Mouse (Mus musculus): ENCODE data around the gene Mex3d.
A peak's percentile ranks its signal among the peaks of the same experiment; 100 is the strongest.

Mex3d gene

DNA sequence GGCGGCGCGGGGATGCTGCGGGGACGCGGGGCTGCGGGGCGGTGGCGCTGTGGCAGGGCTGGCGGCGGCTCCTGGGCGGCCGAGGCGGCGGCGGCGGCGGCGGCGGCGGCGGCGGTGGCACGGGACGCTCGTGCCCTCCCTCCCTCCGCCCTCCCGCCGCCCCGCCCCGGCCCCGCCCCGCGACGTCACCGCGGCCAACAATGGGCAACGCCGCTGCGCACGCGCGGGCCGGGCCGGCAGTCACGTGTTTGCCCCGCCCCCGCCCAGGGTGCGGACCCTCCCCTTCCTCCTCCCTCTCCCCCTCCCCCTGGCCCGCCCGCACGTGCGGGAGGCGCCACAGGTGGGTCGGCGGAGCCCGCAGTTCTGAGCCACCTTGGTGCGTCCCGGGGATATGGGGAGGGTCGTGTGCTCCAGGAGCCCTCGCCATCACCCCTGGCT is at the start of gene Mex3d:
Mex3d (minus strand) TSS at position 138 of the 438 bp plus-strand sequence.
- peak; percentile 91 for DNase-seq (ENCODE audit: low read depth, low spot score)

DNA sequence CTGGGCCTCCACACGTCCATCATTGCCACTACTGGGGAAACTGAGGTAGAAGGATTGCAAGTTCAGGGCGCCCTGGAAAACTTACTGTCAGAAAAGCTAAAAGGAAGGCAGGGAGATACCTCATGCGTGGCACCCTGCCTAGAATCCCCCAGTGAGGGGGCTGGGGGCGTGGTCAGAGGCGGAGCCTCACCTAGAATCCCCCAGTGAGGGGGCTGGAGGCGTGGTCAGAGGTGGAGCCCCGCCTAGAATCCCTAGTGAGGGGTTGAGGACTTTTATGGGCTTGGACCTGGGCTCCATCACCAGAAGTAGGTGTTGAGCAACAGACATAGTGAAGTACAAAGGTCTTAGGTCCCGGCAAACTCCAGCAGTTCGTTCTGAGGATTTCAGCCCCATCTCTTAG is 48.8 kb upstream of the Mex3d start:
- DNase-seq (ENCODE audit: low read depth, low spot score): no peak

DNA sequence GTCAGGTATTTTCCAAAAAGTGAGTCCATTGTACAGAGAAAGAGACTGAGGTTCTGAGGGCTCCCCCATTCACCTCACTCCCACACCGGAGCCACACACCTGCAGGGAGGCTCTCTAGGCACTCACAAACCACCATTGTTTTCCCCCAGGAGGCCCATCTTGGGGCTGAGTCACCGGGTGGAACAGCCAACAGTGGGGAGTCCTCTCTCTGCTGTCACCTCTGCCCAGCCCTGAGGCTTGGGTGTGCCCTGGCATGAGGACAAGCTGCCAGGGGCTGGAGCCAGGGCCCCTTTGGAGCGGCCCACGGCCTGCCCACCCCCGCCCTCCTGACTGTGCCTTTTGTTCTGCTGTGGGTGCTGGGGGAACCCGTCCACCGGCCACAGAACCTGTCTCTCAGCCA is 48.3 kb upstream of the Mex3d start:
- DNase-seq (ENCODE audit: low read depth, low spot score): no peak

DNA sequence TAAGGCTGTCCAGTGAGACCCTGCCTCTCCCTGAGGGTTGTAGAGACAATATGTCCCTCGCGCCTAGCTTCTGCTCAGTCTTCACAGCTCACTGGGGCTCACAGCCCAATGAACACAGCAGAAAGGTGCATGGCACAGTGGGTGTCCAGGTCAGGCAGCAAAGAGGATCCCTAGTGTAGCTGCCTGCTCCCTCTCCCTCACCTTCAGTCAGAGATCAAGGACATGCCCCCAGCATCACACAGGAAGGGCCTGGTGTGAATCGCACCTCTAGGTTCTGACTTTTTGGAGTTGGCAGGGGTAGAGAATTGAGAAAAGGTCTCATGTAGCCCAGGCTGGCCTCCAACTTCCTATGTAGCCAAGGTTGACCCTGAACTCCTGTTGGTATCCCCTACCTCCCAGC is 47.4 kb upstream of the Mex3d start:
- no peak for DNase-seq (ENCODE audit: low read depth, low spot score)

DNA sequence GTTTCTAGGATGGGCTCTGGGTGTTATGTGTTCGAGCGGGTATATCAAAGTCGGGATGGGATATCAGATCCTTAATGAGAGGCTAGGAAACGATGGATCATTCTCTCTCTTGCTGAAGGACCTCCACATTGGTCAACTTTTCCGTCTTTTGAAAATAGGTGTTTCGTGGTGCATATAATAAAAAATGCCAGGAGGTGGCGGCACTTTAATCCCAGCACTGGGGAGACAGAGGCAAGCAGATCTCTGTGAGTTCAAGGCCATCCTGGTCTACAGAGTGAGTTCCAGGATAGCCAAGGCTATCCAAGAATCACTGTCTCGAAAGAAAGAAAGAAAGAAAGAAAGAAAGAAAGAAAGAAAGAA is 46.8 kb upstream of the Mex3d start:
- DNase-seq (ENCODE audit: low read depth, low spot score): no peak

DNA sequence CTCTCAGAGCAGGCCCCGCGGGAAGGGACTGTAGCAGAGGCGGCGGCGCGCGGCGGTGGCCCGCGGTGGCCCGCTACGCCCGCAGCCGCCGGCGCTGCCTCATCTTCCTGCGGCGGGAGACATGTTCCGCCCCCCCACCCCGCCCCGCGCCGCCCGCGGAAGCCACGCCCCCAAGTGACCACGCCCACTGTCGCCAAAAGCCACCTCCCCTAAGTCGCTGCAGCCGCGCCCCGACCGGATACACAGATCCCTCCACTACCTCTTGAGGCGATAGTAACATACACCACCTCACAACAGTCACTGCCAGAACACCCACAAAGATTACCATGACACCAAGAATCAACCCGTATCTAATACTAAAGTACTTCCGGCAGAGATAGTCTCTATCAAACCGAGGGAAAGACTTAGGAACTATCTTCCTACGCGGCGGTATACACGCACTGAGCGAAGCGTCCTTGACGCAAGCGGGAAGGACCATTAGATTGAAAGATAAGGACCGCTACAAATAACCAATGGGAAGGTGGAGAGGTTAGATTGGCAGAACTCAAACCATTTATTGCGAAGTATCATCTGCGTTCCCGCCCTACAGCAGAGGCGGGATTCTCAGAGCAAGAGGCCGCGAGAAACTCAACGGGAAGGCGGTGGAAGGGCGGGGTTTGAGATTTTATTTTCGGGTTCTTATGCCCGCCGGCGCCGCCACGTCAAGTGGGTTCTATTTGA is 46.2 kb upstream of the Mex3d start, which contains the start of gene Tcf3:
Tcf3 (minus strand) TSS at position 135 of the 720 bp plus-strand sequence.
- DNase-seq (ENCODE audit: low read depth, low spot score): peak; percentile 97

DNA sequence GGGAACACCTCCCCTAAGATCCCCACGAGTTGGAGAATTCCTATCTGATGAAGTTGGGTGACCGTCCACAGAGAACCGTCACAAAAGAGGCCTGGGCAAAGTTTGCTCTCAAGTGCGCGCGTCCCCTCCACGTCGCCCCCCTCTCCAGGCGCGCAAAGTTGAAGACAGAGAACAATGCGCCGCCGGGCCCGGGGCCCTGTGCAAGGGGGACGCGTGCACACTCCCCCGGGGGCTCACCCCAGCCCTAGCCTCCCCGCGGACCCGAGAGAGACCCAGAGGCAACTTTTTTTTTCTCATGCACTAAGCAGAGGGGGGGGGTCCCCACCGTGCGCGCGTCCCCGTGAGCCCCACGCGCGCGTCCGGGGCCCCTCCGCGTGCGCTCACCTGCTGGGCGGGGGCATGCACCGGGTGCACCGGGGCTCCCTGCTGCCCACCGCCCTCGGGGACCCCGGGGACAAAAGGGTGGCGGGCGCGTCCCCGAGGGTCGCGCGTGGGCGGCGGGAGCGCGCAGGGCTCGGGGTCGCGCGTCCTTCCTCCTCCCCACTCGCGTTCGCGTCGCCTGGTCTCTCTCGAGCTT is 45.6 kb upstream of the Mex3d start:
- DNase-seq (ENCODE audit: low read depth, low spot score): peak; percentile 60

DNA sequence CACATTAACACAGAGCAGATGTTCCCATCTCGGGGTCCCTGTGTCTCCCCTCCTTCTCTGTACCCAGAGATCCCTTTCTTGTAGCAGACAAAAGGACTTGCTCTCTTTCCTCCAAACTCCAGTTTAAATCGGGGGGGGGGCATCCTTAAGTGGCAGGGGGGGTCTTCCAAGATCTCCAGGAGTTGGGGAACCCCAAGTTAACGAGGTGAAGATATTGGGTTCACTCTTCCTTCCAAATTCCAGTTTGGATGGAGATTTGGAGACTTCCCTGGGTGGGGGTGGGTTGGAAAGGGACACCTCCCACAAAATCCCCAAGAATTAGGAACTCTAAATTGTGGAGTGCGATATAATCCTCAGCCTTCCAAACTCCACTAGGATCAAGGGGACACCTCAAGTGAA is 44.9 kb upstream of the Mex3d start:
- DNase-seq (ENCODE audit: low read depth, low spot score): no peak

DNA sequence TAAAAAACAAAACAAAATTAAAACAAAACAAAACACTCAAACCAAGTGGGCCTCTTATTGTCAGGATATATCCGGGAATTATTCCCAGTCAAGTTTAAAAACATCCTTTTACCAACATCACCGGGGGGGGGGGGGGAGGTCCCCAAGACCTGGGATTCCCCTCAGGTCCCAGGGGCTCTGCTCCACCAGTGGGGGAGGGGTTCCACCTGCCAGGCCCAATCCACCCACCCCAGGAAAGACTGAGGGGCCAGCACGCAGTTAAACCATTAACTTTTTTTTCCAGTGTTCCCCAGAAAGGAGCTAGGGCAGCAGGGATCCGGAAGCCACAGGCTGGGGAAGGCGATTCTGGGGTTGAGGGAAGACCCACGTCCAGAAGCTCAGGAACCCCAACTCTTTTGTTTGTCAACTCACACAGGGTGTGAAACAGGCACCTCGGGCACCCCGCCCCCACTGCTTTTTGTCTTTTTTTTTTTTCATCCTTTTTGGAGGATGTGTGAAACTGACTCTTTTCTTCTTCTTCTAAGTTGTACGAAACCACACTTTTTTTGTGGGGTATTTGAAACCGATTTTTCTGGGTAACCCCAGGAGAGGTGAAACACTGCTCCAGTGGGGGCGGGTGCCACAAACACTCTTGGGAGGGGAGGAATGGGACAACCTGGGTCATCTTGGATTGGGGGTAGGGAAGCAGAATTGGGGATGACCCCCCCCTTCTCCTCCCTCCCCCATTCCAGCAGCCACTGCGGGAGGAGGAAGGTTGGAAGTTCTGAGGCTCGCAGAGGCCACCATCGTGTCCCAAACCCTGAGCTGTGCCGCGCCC is 44.3 kb upstream of the Mex3d start:
- no peak for DNase-seq (ENCODE audit: low read depth, low spot score)

DNA sequence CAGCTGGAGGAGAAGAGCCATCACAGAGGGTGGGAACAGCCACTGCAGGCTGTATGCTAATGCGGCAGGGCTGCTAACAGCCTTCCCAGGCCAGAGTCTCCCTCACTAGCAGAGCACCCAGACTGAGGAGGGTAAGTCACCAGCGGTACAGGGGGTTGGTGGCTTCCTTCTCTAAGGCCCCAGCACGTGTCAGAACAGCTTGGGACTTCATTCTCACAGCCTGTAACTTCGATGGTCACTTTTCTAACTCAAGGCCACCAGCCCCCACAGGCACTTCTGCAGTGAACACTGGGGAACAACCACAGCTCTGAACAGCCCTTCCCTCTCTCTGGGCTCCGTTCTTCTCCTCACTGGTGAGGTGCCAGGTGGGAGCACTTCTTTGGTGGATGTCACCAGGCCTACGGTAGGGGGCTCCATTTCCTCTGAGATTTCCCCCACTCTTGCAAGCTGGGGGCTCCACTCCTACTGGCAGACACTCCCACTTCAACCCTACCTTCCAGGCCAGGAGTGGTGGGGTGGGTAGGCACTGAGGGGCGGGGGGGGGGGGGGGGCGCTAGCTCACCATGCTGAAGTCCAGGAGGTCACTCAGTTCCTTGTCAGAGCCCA is 43.0 kb upstream of the Mex3d start:
- DNase-seq (ENCODE audit: low read depth, low spot score): no peak

DNA sequence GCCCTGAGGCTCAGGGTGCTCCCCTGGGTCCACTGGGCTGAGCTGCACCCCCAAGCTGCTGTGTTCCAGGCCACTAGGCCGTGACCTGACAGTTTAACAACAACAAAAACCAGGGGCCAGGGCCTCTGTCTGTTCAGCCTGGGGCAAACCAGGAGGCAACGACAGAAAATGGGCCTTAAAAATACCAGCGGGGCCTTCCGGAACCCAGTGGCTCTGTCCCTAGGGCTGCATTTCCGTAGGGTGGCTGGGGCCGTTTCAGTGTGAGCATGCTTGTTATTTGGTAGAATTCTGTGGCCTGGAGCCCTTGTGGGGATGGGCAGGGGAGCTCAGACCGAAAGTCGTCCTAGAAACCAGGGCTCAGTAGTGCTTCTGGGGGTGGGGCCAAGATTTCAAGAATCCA is 42.3 kb upstream of the Mex3d start:
- no peak for DNase-seq (ENCODE audit: low read depth, low spot score)

DNA sequence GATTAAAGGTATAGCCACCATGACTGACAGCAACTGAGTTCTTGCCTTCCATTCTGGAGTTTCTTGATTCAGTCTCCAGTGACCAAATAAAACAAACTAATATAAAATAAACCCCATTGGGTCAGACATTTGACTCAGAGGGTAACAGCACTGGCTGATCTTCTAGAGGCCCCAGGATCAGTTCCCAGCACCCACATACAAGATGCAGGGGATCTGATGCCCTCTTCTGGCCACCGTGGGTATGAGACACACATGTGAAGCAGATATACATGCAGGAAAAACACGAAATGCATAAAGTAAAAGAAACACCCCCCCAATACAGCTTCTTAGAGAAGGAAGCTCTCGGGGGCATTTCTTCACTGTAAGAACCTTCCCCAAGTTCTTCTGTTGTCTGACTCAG is 37.6 kb upstream of the Mex3d start:
- no peak for DNase-seq (ENCODE audit: low read depth, low spot score)

DNA sequence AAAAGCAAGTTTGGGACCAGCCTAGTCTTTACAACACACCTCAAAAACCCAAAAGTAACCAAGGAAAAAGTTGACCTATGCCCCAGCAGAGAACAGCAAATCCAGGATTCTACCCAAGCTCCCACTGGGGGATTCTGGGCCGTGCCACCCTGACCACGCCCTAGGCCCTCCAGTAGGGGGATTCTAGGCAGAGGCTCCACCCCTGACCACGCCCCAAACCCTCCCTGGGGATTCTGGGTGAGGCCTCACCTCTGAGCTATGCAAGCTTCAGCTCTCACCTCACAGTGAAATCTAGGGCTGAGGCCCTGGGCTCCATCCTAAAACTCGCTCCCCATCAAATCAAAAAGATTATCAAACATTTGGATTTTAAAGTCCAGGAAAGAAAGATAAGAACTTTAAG is 36.1 kb upstream of the Mex3d start:
- peak; percentile 47 for DNase-seq (ENCODE audit: low read depth, low spot score)

DNA sequence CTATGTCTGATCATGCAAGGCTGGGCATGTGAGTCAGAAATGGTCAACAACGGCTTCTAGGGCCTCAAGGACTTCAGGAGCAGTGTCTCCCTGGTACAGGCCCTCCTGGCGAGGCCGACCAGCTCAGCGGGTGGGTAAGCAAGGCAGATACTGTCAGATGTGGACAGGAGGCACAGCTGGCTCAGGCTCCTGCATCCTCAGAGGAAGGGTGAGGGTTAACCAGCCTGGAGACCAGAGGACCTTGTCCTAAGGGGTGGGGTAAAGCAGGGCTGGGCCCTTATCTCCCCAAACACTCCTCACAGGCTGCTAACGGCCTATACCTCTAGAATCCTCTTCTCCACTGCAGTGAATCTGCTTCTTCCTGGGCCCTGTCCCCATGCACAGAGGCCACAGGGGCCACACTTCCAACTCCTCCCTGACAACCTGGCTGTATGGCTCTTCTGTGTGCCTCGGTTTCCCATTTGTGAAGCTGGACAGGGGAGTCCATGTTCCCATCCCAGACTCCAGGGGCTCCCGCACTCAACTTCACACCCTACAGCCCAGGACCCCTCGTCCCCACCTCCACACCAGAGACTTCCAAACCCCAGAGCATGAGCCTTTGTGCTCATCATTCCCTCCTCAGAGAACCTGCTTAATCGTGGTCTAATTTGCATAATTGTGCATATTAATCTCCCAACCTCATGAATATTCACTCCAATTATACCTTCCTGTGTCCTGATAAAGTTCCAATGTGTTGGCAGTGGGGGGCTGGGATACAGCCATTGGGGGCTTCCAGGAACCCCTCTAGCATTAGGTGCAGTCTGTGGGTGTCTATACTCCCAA is 34.4 kb upstream of the Mex3d start:
- no peak for DNase-seq (ENCODE audit: low read depth, low spot score)

DNA sequence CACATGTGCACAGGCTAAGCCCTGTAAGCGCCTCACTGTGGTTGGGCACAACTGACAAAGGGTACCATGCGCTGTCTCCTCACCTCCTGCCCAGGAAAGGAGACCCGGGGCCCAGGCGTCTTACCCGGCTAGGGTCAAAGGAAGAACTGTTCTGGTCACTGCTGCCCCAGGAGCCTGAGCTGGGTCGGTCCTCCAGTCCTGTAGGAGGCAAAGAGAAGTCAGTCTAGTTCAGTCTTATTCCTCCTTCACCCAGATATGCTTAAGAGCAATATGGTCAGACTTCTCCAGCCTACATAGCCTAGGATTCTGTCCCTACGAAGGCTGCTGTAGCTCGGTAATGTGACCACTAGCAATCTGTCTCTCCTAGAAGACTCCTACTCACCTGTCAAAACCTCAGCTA is 33.7 kb upstream of the Mex3d start:
- DNase-seq (ENCODE audit: low read depth, low spot score): no peak

DNA sequence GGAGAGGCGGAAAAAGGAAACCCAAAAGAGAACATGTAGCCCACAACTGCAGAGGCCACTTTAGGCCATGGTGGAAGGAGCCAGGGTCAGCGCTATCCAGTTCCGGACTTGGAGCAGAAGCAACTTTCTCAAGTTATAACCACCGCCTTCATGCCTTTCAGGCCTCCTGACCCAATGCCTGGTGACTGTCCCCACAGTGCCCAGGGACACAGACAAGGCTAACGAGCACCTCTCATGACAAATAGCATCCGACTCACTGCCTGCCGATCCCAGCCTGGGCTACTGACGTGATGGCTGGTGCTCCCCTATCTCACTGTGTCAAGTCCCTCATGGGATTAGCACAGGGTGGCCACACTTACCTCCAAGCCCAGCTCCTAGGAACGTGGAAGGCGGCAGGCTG is 33.3 kb upstream of the Mex3d start:
- no peak for DNase-seq (ENCODE audit: low read depth, low spot score)

DNA sequence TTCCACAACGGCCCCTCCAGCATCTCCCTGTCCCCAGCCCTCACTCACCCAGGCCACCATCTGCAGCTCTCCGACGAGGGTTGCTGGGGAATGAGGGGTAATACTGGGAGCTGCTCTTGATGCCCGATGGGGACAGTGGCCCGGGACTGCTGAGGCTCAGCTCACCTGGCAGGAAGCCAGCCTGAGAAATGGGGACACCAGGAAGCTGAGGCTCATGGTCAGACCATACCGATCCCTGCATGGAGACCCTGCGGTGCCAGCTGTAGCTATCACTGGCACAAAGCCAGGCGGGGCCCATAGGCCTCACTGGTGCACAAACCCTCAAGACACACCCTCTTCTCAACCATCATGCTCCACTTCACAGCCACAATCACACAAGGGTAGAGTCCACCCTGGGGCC is 32.0 kb upstream of the Mex3d start:
- DNase-seq (ENCODE audit: low read depth, low spot score): no peak

DNA sequence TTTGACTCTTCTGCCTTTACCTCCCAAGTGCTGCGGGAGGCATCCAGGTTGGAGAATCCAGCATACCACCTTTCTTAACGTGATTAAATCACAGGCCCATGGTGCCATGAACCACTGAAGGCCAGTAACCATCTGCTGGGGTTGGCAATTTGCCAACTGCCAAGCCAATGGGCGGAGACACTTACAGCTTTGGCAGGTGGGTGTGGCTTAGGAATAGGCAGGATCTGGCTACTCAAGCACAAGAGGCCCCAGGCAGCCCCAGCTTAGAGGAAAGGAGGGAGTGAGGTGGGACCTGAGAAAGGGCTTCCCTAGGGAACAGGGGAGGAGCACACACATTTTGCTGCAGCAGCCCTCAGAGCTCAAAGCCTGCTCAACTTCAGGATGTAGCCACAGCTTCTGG is 30.9 kb upstream of the Mex3d start:
- DNase-seq (ENCODE audit: low read depth, low spot score): no peak

DNA sequence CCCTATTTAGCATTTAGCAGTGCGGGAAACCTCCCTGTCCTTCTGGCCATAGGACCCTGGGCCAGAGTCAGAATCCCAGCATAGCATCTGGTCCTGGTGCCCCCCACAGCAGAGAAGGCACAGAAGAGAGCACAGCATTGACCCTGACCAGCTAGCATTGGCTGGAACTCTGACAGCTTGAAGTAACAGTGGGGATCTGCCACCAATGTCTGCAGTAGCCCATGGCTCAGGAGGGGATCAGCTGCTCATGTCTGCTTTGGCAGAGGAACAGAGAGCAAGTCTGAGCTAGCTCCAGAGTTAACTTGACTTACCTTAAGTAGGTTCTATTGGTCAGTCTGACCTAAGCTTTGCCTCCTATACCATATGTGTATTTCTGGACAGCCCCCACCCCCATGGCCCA is 30.4 kb upstream of the Mex3d start:
- no peak for DNase-seq (ENCODE audit: low read depth, low spot score)

DNA sequence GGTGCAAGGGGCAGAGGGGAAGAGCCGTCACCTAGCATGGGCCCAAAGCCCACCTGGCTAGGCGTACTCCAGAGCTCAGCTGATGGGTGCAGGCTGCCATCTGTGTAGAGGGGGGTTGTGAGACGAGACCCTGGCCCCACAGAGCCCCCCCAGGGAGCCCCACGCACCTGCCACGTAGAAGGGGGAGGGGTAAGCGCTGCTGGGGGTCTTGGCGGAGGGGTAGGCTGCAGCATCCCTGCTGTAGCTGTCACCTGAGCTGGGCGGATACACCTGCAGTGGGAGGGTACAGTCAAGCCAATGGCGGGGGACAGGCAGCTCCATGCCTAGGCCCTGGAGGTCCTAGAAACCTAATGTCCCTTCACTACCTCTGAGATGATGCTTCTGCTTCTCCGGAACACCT is 29.9 kb upstream of the Mex3d start:
- no peak for DNase-seq (ENCODE audit: low read depth, low spot score)

DNA sequence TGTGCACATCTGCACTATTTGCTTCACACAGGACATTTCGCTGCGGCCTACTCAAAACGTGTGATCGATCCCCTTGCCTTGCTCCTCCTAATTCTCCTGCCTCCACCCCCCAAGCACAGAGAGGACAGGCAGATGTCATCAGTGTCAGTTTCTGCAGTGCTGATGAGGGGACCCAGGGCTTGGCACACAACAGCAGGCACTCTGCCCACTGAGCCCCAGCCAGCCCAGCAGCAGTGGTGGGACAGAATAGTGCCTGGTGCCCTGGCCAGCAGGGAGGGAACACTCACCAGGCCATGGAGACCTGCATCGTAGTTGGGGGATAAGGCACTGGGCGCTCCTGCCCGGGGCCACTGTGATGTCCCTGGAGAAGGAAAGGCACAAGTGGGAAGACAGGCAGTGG is 28.1 kb upstream of the Mex3d start:
- no peak for DNase-seq (ENCODE audit: low read depth, low spot score)

Measured in mesoderm, embryonic 11.5 days (tissue).